Mouse (Mus musculus): ENCODE results near the gene Defb47. TPM values are rescaled to one million over a fixed set of nuclear protein-coding genes. Genes with fewer than 3 reads are reported as not detected.

Gene Defb47
- polyA plus RNA-seq, 1 experiment from 2014 or later: not detected

DNA sequence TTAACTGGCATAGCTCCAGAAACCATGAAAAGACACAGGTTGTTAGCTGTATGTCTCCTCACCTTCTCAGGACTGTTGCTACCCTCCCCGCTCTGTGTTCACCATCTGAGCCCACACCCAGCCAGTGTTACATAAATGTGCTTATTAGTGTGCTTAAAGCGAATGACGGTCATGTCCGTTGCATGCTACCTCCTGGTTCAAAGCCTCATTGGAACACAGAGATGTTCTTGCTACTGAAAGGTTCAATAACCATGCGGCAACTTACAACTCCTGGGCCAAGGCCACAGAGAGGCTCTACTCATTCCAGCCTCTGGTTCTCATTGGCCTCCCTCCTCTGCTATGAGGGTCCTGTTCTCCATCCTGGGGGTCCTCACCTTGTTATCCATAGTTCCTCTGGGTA, 13.6 kb downstream of the Defb47 start, which contains the start of gene Defb43:
Defb43 (plus strand) TSS at position 301 of the 400 bp plus-strand sequence.
- Histone ChIP-seq H3K9me3 (no peaks in the 10 kb centered on the region), H3K4me1 (no peaks in the 10 kb centered on the region), H3K4me3 (no peak within 1 kb of the TSS), H3K36me3 (no peaks in the 10 kb centered on the region), H3K4me2 (replicated peaks) (no peak within 1 kb of the TSS), H3K27ac (replicated peaks) (no peak within 1 kb of the TSS), H3K9ac (replicated peaks) (no peak within 1 kb of the TSS), H3K27me3 (no peaks in the 10 kb centered on the region)
- ATAC-seq (replicated peaks): no peak
- WGBS: 90% methylated on average over 5 of the region's 5 CpGs

DNA sequence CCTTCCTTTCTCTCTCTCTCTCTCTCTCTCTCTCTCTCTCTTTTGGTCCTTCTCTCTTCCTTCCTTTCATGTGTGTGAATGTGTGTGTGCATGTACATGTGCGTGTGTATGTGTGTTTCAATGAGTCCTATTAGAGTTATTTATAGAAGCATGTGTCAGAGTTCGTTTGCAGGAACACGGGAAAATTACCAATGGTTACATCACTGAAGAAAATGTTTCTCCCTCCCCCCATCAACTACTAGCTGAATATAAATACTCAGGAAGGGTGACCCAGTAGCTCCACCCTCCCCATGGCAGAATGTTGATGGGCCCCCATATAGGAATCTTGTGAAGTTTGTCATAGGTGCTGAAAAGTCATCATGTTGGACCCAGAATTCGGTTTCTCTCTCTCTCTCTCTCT, 15.2 kb downstream of the Defb47 start:
- Histone ChIP-seq H3K27ac (replicated peaks) (no peak overlapping the region), H3K4me2 (replicated peaks) (no peak overlapping the region), H3K36me3 (no peaks in the 10 kb centered on the region), H3K4me1 (no peaks in the 10 kb centered on the region), H3K9ac (replicated peaks) (no peak overlapping the region), H3K27me3 (no peaks in the 10 kb centered on the region), H3K9me3 (no peaks in the 10 kb centered on the region), H3K4me3 (no peak overlapping the region)
- 86% methylated on average over 4 of the region's 4 CpGs for WGBS
- ATAC-seq (replicated peaks): no peak

DNA sequence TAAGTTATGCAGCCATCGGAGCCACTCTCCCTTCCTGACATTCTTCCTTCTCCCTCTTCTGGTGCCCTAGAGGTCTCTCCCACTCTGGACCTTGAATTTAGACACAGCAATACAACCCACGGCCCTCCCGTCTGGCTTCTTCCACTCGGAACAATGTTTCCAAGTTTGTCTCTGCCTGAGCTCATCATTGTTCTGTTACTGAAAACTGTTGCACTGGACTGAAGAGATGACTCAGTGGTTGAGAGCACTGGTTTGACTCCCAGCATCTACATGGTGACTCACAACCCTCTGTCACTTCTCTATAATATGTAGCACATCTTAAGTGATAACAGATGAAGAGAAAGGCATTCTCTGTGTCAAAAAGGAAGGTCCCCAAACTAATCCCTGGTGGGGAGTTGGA, 16.8 kb downstream of the Defb47 start:
- 92% methylated on average over 4 of the region's 4 CpGs for WGBS
- ATAC-seq (replicated peaks): no peak
- Histone ChIP-seq H3K27me3 (no peaks in the 10 kb centered on the region), H3K4me2 (replicated peaks) (no peak overlapping the region), H3K4me1 (no peaks in the 10 kb centered on the region), H3K4me3 (no peak overlapping the region), H3K9me3 (no peaks in the 10 kb centered on the region), H3K9ac (replicated peaks) (no peak overlapping the region), H3K36me3 (no peaks in the 10 kb centered on the region), H3K27ac (replicated peaks) (no peak overlapping the region)

DNA sequence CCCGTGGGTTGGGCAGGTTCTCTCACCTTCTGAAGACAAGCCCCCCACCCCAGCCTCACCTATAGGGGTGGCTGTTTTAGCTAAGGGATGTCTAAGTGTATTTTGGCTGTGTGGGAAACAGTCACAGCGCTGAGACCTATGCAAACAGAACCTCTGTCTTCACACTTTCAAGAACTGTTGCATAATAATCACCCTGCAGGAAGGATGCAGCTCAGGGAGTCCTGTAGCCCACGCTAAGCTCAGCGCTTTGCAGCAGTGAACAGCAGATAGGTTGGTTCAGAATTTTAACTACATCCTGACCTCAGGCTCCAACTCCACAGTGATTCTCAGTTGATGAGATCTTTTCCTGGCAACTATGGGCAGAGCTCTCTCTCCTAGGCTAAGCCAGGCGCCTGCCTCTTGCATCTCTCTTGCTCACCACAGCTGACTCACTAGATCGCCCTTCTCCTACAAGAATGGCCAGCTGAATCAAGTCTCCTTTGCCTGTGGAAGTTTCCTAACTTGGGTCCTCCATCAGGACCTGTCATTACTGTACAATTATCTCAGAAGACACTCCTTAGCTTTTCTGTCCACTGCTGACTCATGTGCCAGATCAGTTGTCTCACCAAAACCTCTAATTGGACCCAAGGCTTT, 22.8 kb downstream of the Defb47 start:
- Histone ChIP-seq H3K36me3 (no peaks in the 10 kb centered on the region), H3K9me3 (no peaks in the 10 kb centered on the region), H3K27me3 (no peaks in the 10 kb centered on the region), H3K9ac (replicated peaks) (no peak overlapping the region), H3K4me3 (no peak overlapping the region), H3K27ac (replicated peaks) (no peak overlapping the region), H3K4me2 (replicated peaks) (no peak overlapping the region), H3K4me1 (no peaks in the 10 kb centered on the region)
- 69% methylated on average over 6 of the region's 6 CpGs for WGBS
- ATAC-seq (replicated peaks): no peak

DNA sequence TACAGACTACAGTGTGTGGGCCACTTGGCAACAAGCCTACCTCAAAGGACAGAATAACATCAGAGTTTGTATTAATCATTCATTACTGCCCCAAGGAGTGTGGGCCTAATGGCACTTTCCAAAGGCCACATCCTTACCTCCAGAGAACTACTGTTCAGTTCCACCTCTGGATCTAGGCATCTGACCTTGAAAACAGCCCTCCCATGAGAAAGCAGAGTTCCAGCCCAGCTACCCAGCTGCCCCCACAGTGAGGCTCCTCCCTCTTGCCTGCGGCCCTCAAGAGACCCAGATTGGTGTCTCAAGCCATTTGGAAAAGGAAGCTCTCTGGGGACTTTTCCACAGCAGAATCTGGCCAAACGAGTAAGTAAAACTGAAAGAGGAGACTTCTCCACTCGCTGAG, 48.8 kb downstream of the Defb47 start, which contains the start of gene Defb42:
Defb42 (plus strand) TSS at position 301 of the 400 bp plus-strand sequence.
- ATAC-seq (replicated peaks): no peak
- no peaks in the 10 kb centered on the region for H3K4me1 ChIP-seq
- H3K27ac ChIP-seq (replicated peaks): no peak within 1 kb of the TSS
- no peak within 1 kb of the TSS for H3K9ac ChIP-seq (replicated peaks)
- H3K36me3 ChIP-seq: no peaks in the 10 kb centered on the region
- H3K4me2 ChIP-seq (replicated peaks): no peak within 1 kb of the TSS
- WGBS: 86% methylated on average over 3 of the region's 3 CpGs
- H3K9me3 ChIP-seq: no peaks in the 10 kb centered on the region
- no peak within 1 kb of the TSS for H3K4me3 ChIP-seq
- no peaks in the 10 kb centered on the region for H3K27me3 ChIP-seq

DNA sequence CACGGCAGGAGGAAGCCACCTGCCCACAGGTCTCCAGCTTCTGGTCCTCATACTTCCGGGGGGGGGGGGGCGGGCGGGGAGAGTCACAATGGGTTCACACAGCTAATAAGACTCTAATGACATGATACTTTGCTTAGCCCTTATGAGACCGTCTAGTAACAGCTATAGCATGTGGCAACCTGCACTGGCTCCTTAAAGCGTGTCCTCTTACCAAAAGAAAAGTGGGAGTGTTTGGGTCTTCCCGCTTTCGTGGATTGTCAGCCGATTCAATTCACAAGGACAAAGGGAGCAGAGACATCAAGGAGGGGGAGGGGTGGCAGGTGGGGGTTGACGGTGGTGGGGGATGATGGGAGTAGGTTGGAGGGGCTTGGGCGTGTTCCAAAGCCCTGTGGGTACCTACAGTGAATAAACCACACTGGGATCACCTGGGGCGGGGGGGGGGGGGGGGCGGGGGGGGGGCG, 52.1 kb downstream of the Defb47 start, which contains the start of gene Defb30:
Defb30 (minus strand) TSS at position 51 of the 461 bp plus-strand sequence.
- Histone ChIP-seq H3K27ac (replicated peaks) (no peak within 1 kb of the TSS), H3K4me2 (replicated peaks) (no peak within 1 kb of the TSS), H3K9me3 (no peaks in the 10 kb centered on the region), H3K9ac (replicated peaks) (no peak within 1 kb of the TSS), H3K4me1 (peaks cover 6% of the 10 kb centered on the region), H3K36me3 (no peaks in the 10 kb centered on the region), H3K4me3 (no peak within 1 kb of the TSS), H3K27me3 (no peaks in the 10 kb centered on the region)
- no peak for ATAC-seq (replicated peaks)
- WGBS: 67% methylated on average over 11 of the region's 14 CpGs

Other genes with a start within 250 kb of the Defb47 start
- 17.7 and 17.9 TPM in 2 replicates for gene Ints6, start 236.9 kb upstream of the Defb47 start, polyA plus RNA-seq (2015; fragmentation: Nextera tagmentation; extraction: Ambion mirVana)
- gene Wdfy2, start 160.4 kb upstream of the Defb47 start, polyA plus RNA-seq (2015; fragmentation: Nextera tagmentation; extraction: Ambion mirVana): 8.5 and 8.7 TPM in 2 replicates
- not detected in 2 replicates for gene Defb48, start 13.6 kb upstream of the Defb47 start, polyA plus RNA-seq (2015; fragmentation: Nextera tagmentation; extraction: Ambion mirVana)
- gene Defb43, start 13.7 kb downstream of the Defb47 start, polyA plus RNA-seq (2015; fragmentation: Nextera tagmentation; extraction: Ambion mirVana): not detected in 2 replicates
- 0.48 TPM in 1 of 2 replicates, not detected in the other for gene Defb42, start 48.9 kb downstream of the Defb47 start, polyA plus RNA-seq (2015; fragmentation: Nextera tagmentation; extraction: Ambion mirVana)
- not detected in 2 replicates for gene Defb30, start 51.9 kb downstream of the Defb47 start, polyA plus RNA-seq (2015; fragmentation: Nextera tagmentation; extraction: Ambion mirVana)

Data from forebrain, embryonic 15.5 days (tissue).